Mouse (Mus musculus): ENCODE results near the gene Neurl3. TPM values are rescaled to one million over a fixed set of nuclear protein-coding genes. Genes with fewer than 3 reads are reported as not detected.

Gene Neurl3
- total and polyA plus RNA-seq, 2 experiments, result 3.3 to 5.3 TPM

- Histone ChIP-seq H3K79me2 (ENCODE audit: control insufficient read depth, insufficient read depth, low read length) (no peaks in the 10 kb centered on the region), H3K9ac (ENCODE audit: low read depth, low read length) (no peak overlapping the region), H3K27me3 (ENCODE audit: control insufficient read depth, insufficient read depth, low read length) (peaks cover 4% of the 10 kb centered on the region; the same call in 1 of the 2 replicates), H3K36me3 (ENCODE audit: control insufficient read depth, insufficient read depth, low read length) (no peaks in the 10 kb centered on the region), H3K4me1 (ENCODE audit: control insufficient read depth, insufficient read depth, low read length) (peaks cover 3% of the 10 kb centered on the region), H3K4me3 (ENCODE audit: insufficient read depth, low read depth, low read length) (no peak overlapping the region), H3K27ac (replicated peaks; ENCODE audit: insufficient read depth, low read depth, low read length) (no peak overlapping the region)
- no peak for TF ChIP-seq CTCF (IDR thresholded peaks at IDR 0.05; ENCODE audit: low read depth, low read length)
- no peak for TF ChIP-seq POLR2A (IDR thresholded peaks at IDR 0.05; ENCODE audit: extremely low read depth, insufficient read depth, low read length)
- no peak for DNase-seq (ENCODE audit: extremely low read depth, low read depth, low spot score)
- 40% methylated on average over 54 of the region's 54 CpGs for WGBS
Observed at GRCm38 (mm10) chr1:36269121-36269795, 5.2 kb downstream of the Neurl3 start.

DNA sequence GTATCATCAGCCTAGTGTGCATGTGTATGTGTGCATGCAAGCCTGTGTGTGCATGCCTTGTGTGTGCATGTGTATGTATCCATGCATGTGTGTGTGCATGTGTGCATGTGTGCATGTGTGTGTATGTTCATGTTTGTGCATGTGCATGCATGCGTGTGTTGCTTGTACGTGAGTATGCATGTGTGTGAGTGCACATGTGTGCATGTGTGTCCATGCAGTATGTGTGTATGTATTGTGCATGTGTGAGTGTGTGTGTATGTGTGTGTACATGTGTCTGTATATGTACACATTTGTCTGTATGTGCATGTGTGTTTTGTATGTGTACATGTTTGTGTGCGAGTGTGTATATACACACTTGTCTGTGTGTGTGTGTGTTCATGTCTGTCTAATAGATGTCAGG, 6.9 kb downstream of the Neurl3 start:
- H3K27me3 ChIP-seq (ENCODE audit: control insufficient read depth, insufficient read depth, low read length), result peaks cover 4% of the 10 kb centered on the region; the same call in 1 of the 2 replicates
- no peak overlapping the region for H3K4me3 ChIP-seq (ENCODE audit: insufficient read depth, low read depth, low read length)
- no peaks in the 10 kb centered on the region for H3K79me2 ChIP-seq (ENCODE audit: control insufficient read depth, insufficient read depth, low read length)
- no peaks in the 10 kb centered on the region for H3K36me3 ChIP-seq (ENCODE audit: control insufficient read depth, insufficient read depth, low read length)
- 97% methylated on average over 3 of the region's 3 CpGs for WGBS
- no peak overlapping the region for H3K9ac ChIP-seq (ENCODE audit: low read depth, low read length)
- peaks cover 3% of the 10 kb centered on the region for H3K4me1 ChIP-seq (ENCODE audit: control insufficient read depth, insufficient read depth, low read length)
- TF ChIP-seq CTCF (IDR thresholded peaks at IDR 0.05; ENCODE audit: low read depth, low read length) (no peak), POLR2A (IDR thresholded peaks at IDR 0.05; ENCODE audit: extremely low read depth, insufficient read depth, low read length) (no peak)
- H3K27ac ChIP-seq (replicated peaks; ENCODE audit: insufficient read depth, low read depth, low read length), result no peak overlapping the region
- DNase-seq (ENCODE audit: extremely low read depth, low read depth, low spot score), result no peak

DNA sequence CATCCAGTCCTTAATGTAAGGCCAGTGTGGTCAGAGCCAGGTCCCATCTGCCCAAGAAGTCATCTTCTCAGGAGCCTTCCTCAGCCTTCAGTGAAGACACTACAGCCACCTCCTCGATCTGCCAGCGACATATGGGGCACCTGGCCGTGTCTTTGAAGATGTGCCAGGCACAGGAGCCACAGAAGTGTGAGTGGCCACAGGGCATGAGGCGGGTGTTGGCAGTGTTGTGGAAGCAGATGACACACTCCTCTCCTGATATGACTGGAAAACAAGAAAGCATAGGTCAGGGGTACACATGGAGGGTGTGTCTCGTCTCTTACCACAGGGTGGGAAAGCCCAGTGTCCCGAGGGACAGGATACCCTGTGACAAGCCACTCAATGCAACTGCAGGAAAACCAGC, 8.2 kb downstream of the Neurl3 start:
- Histone ChIP-seq H3K36me3 (ENCODE audit: control insufficient read depth, insufficient read depth, low read length) (no peaks in the 10 kb centered on the region), H3K4me1 (ENCODE audit: control insufficient read depth, insufficient read depth, low read length) (peaks cover 3% of the 10 kb centered on the region), H3K9ac (ENCODE audit: low read depth, low read length) (no peak overlapping the region), H3K79me2 (ENCODE audit: control insufficient read depth, insufficient read depth, low read length) (no peaks in the 10 kb centered on the region), H3K27me3 (ENCODE audit: control insufficient read depth, insufficient read depth, low read length) (peaks cover 4% of the 10 kb centered on the region; the same call in 1 of the 2 replicates), H3K4me3 (ENCODE audit: insufficient read depth, low read depth, low read length) (no peak overlapping the region), H3K27ac (replicated peaks; ENCODE audit: insufficient read depth, low read depth, low read length) (no peak overlapping the region)
- 80% methylated on average over 6 of the region's 6 CpGs for WGBS
- TF ChIP-seq CTCF (IDR thresholded peaks at IDR 0.05; ENCODE audit: low read depth, low read length) (no peak), POLR2A (IDR thresholded peaks at IDR 0.05; ENCODE audit: extremely low read depth, insufficient read depth, low read length) (no peak)
- DNase-seq (ENCODE audit: extremely low read depth, low read depth, low spot score), result no peak

DNA sequence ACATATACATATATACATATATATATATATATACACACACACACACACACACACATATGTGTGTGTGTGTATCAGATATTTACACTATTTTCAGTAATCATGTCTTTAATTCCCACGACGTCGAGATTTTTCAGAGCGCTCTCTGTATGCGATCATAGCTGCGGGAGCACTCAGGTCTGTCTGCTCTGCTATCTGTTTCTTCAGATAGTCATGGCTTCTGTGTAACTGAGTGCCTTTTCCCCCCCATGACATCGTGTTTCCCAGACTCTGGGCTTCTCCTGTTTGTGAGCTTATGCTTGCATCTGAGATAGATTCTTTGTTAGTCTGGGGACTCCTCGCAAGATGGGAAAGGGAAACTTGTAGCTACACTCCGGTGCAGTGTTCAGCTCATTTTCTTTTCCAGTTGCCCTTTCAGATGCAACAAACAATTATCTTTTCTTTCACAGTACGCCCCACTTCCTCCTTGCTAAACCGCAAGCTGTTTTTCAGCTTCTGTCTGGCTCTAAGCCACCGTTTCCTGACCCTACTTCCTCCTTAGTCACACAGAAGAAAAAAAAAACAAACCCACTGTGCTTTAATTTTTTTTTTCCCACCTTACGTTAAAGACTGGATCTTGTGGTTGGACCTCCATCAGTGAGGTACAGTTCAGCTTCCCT, 10.5 kb downstream of the Neurl3 start:
- H3K79me2 ChIP-seq (ENCODE audit: control insufficient read depth, insufficient read depth, low read length), result no peaks in the 10 kb centered on the region
- DNase-seq (ENCODE audit: extremely low read depth, low read depth, low spot score), result peak; percentile 57
- no peaks in the 10 kb centered on the region for H3K27me3 ChIP-seq (ENCODE audit: control insufficient read depth, insufficient read depth, low read length)
- no peak overlapping the region for H3K4me3 ChIP-seq (ENCODE audit: insufficient read depth, low read depth, low read length)
- WGBS, result 64% methylated on average over 13 of the region's 13 CpGs
- TF ChIP-seq POLR2A (IDR thresholded peaks at IDR 0.05; ENCODE audit: extremely low read depth, insufficient read depth, low read length), result no peak
- no peak for TF ChIP-seq CTCF (IDR thresholded peaks at IDR 0.05; ENCODE audit: low read depth, low read length)
- no peaks in the 10 kb centered on the region for H3K36me3 ChIP-seq (ENCODE audit: control insufficient read depth, insufficient read depth, low read length)
- peak overlapping the region; percentile 87 for H3K27ac ChIP-seq (replicated peaks; ENCODE audit: insufficient read depth, low read depth, low read length)
- H3K4me1 ChIP-seq (ENCODE audit: control insufficient read depth, insufficient read depth, low read length), result peaks cover 3% of the 10 kb centered on the region
- peak overlapping the region; percentile 36; the same call in 1 of the 2 replicates for H3K9ac ChIP-seq (ENCODE audit: low read depth, low read length)

DNA sequence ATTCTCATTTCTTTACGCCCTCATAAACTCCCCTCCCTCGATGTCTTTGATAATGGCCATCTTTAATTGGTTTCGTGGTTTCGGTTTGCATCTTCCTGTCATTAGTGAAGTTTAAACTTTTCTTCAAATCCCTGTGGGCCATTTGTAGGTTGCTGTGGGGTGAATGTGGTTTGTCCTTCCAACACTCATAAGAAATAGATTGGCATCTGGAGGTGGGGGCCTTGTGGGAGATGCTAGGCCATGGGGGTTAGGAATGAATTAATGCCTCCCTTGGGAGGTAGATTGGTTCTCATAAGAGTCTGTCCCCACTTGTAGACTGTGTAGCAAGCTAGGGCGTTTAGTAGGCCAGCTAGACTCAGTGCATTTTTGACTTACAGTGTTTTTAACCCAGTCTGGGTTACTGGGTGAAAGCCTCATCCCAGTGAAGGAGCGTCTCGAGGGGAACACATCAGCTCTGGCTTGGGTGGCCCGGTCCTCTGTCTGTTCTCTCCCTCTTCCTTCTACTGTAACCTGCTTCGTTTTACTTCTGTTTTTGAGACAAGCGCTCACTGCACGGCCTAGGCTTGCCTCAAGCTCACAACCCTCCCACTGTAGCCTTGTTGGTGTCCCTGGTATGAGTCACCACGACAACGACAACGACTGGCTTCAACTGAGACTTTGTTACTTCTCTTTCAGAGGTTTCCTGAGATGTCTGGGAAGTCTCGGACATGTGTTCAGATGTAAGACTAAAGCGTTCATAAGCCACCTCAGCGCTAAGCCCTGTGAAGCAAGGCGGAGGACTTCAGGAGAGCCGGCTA, 12.6 kb downstream of the Neurl3 start:
- DNase-seq (ENCODE audit: extremely low read depth, low read depth, low spot score), result peak; percentile 42
- no peak overlapping the region for H3K4me3 ChIP-seq (ENCODE audit: insufficient read depth, low read depth, low read length)
- no peaks in the 10 kb centered on the region for H3K27me3 ChIP-seq (ENCODE audit: control insufficient read depth, insufficient read depth, low read length)
- no peak overlapping the region for H3K27ac ChIP-seq (replicated peaks; ENCODE audit: insufficient read depth, low read depth, low read length)
- H3K9ac ChIP-seq (ENCODE audit: low read depth, low read length), result no peak overlapping the region
- 76% methylated on average over 19 of the region's 19 CpGs for WGBS
- TF ChIP-seq POLR2A (IDR thresholded peaks at IDR 0.05; ENCODE audit: extremely low read depth, insufficient read depth, low read length), result no peak
- TF ChIP-seq CTCF (IDR thresholded peaks at IDR 0.05; ENCODE audit: low read depth, low read length), result no peak
- no peaks in the 10 kb centered on the region; the same call in none of the 2 replicates for H3K4me1 ChIP-seq (ENCODE audit: control insufficient read depth, insufficient read depth, low read length)
- H3K36me3 ChIP-seq (ENCODE audit: control insufficient read depth, insufficient read depth, low read length), result no peaks in the 10 kb centered on the region
- H3K79me2 ChIP-seq (ENCODE audit: control insufficient read depth, insufficient read depth, low read length), result no peaks in the 10 kb centered on the region
